ENCODE assay signal across 9 mouse cellular contexts in genomic region chr3:35404492-35405390, GRCm38 (mm10).
DNase-seq lines count a peak whose midpoint lies in the region; ATAC-seq and TF ChIP-seq lines count a peak whose summit lies in the region.
"Had no signal": no experiment of that assay in that cellular context is flagged by ENCODE, and none has a peak within 500 bp of the region (broad histone marks: within the 10 kb centered on the region; RNA-seq: fewer than 3 reads in every experiment).

No protein-coding gene starts in this region.

- peak overlapping the region; percentile 87 for H3K4me2 ChIP-seq in myocyte (ENCODE audit: low read depth)
- H3K4me2 ChIP-seq: liver, embryonic 13.5 days had no signal

- peak overlapping the region; percentile 4 for H3K4me3 ChIP-seq in myocyte
- H3K4me3 ChIP-seq: liver, embryonic 13.5 days had no signal

- no peaks in the 10 kb centered on the region for H3K79me2 ChIP-seq in myocyte (ENCODE audit: control insufficient read depth, insufficient read depth)

- intact Hi-C loops in heart, postnatal 10 days (cut with DNase I) = no loop called here

- no peaks in the 10 kb centered on the region for H3K36me3 ChIP-seq in myocyte (ENCODE audit: control insufficient read depth, insufficient read depth)
- H3K36me3 ChIP-seq: liver, embryonic 13.5 days had no signal

- no peaks in the 10 kb centered on the region for H3K27me3 ChIP-seq in myocyte (ENCODE audit: control insufficient read depth, insufficient read depth, insufficient read length)
- H3K27me3 ChIP-seq: liver, embryonic 13.5 days had no signal

- ATAC-seq in activated CD4-positive, CD25-positive, alpha-beta regulatory T cell, adult 4 months = no peak

- no peak for TF ChIP-seq POLR2A in myocyte (IDR thresholded peaks at IDR 0.05; ENCODE audit: insufficient read length, low read depth)

- H3ac ChIP-seq in myocyte (ENCODE audit: control insufficient read depth, insufficient read length) = no peak overlapping the region

- peak; percentile 25 for DNase-seq in layer of hippocampus, postnatal 10 days (ENCODE audit: low spot score in 2 of 2)
- no peak for DNase-seq in layer of hippocampus, adult 11-12 months (ENCODE audit: low spot score)
- DNase-seq in embryo, embryonic 10 days (ENCODE audit: low spot score) = peak; percentile 83
- peak; percentile 11 to 15 for DNase-seq in heart, postnatal 10 days
- DNase-seq in frontal cortex, postnatal 10 days (ENCODE audit: low spot score in 2 of 2) = no peak
- no peak for DNase-seq in testis, postnatal 14 days (ENCODE audit: low spot score)
- DNase-seq: liver, embryonic 13.5 days had no signal

TF ChIP-seq in myocyte, 11 proteins besides CTCF, POLR2A, EP300 and RAD21:
- TF ChIP-seq REST (IDR thresholded peaks at IDR 0.05; ENCODE audit: insufficient read depth, insufficient read length) (no peak), POLR2AphosphoS2 (IDR thresholded peaks at IDR 0.05; ENCODE audit: insufficient read length, low read depth) (no peak), USF1 (IDR thresholded peaks at IDR 0.05; ENCODE audit: low read depth) (no peak), TCF3 (IDR thresholded peaks at IDR 0.05; ENCODE audit: insufficient read length, low read depth) (no peak), CEBPB (IDR thresholded peaks at IDR 0.05; ENCODE audit: insufficient read depth, poor library complexity, severe bottlenecking) (no peak), TCF12 (IDR thresholded peaks at IDR 0.05; ENCODE audit: insufficient read depth, poor library complexity, severe bottlenecking) (no peak), MAX (IDR thresholded peaks at IDR 0.05; ENCODE audit: low read depth) (no peak), MYOD1 (IDR thresholded peaks at IDR 0.05; ENCODE audit: control insufficient read depth in 1 of 3, insufficient read length in 2 of 3, low read depth in 2 of 3) (no peak), SRF (IDR thresholded peaks at IDR 0.05; ENCODE audit: control insufficient read depth, insufficient read length, low read depth) (no peak), MYOG (IDR thresholded peaks at IDR 0.05; ENCODE audit: control insufficient read depth in 1 of 3, insufficient read depth in 1 of 3, insufficient read length in 2 of 3, low read depth in 2 of 3) (no peak), E2F4 (IDR thresholded peaks at IDR 0.05; ENCODE audit: insufficient read depth) (no peak)

Comparison
In these comparisons a context has a peak if more than half of its experiments do, and no peak if none do; other contexts are left out.
1. DNase-seq: peak in layer of hippocampus, postnatal 10 days (2 of 2), embryo, embryonic 10 days (single experiment) and heart, postnatal 10 days (2 of 2); none in layer of hippocampus, adult 11-12 months (single experiment), frontal cortex, postnatal 10 days (0 of 2) and testis, postnatal 14 days (single experiment).